Mouse (Mus musculus): ENCODE data around the gene Tmem253.

DNA sequence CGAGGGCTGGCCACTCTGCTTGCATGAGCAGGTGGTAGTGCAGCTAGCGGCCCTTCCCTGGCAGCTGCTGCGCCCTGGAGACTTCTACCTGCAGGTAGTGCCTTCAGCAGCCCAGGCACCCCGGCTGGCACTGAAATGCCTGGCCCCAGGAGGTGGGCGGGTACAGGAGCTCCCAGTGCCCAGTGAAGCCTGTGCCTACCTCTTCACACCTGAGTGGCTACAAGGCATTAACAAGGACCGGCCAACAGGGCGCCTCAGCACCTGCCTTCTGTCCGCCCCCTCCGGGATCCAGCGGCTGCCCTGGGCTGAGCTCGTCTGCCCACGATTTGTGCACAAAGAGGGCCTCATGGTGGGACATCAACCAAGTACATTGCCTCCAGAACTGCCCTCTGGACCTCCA lies 26.7 kb upstream of the Tmem253 start:
- TF ChIP-seq POLR2A (IDR thresholded peaks at IDR 0.05; ENCODE audit: insufficient read depth, low read depth, low read length) (no peak), CTCF (IDR thresholded peaks at IDR 0.05; ENCODE audit: insufficient read depth, low read depth, low read length) (no peak)

All from olfactory bulb, adult 2 months (tissue).